Mouse (Mus musculus) left cerebral cortex, adult 9 months (tissue): Measurements from ENCODE around the gene Mrpl53.
A peak's percentile ranks its signal among the peaks of the same experiment; 100 is the strongest.

Source experiments
- DNase-seq, 2 experiments: peaks; one replicate each; pipeline ENCODE4 v3.0.0; 2022; ENCODE audit warnings: low spot score in 2 of 2

The Mrpl53 gene

DNA sequence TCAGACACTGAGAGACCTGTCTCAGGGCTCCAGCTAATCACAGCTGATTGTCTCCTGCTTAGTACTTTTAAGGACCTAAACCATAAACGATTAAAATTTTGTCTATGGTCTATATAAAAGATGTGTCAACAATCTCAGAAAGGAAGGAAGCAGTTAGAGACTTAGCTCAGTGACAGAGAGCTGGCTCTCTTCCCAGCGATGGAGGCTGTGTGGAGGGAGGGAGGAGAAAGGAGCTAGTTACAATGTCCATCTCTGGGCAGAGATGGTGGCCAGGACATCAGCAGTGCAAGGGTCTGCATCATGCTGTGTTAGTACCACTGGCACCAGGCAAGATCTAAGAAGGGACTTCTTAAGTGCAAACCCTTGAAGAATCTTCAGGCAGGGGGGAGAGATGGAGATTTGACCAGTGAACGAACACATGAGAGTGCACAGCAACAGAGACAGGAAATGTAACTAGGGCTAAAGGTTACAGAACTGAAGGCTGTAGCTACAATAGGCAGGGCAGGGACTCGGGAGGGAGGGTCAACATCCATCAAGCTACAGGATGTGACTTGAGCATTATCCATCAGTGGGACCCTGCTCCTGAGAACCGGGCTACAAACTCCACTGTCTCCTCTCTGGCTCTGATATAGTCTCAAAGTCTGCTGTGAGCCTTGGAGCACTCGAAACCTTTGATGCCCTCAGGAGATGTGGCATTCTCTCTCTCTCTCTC lies 16.3 kb upstream of the Mrpl53 start:
- DNase-seq, result no peak

GRCm38 (mm10) chr6:83095968-83096367 lies 12.9 kb upstream of the Mrpl53 start:
- no peak for DNase-seq

- DNase-seq, result no peak
Observed at GRCm38 (mm10) chr6:83098411-83098810, 10.4 kb upstream of the Mrpl53 start.

GRCm38 (mm10) chr6:83101316-83101687 lies 7.5 kb upstream of the Mrpl53 start, which contains the start of the genes Ccdc142 and Gm42688:
Ccdc142 (plus strand) TSS chr6:83101601.
Gm42688 (plus strand) TSS chr6:83101617.
- DNase-seq, result peak; percentile 81 to 93

- peak in 1 of 2 experiments; percentile 43 for DNase-seq
Observed at GRCm38 (mm10) chr6:83101688-83102556, 6.9 kb upstream of the Mrpl53 start.

GRCm38 (mm10) chr6:83103130-83103650 lies 5.7 kb upstream of the Mrpl53 start:
- DNase-seq, result no peak

- DNase-seq, result peak in 1 of 2 experiments; percentile 34
Observed at GRCm38 (mm10) chr6:83104158-83104557, 4.7 kb upstream of the Mrpl53 start.

DNA sequence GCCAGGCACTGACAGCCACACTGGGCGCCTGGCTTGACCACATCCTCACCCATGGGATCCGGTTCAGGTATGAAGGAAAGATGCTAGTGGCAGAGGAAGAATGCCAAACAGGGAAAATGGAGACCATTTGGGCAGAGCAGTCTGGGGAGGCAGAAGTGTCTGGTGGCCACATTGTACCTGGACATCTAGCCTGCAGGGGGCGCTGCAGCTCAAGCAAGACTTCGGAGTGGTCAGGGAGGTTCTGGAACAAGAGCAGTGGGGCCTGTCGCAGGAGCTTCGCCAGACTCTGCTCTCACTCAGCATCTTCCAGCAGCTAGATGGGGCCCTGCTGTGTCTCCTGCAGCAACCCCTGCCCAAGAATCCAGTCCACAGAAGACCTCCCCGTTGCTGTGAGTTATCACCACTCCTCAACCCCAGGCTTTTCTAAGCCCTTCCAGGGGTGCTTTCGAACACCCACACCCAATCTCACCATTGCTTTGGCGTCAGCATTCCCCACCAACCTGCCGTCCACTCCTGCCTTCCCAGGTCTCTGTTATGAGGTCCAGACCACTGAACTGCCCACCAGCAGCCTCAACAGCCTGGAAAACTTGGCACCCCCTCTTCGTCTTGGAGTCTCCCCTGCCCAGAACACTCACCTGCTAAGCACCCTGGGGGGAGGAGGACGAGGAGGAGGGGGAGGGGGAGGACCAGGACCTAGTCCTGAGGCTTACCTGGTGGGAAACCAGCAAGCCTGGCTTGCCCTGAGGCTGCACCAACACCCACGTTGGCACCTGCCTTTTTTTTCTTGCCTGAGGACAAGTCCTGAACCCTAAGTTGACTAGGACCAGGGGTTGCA lies 1.1 kb upstream of the Mrpl53 start:
- DNase-seq, result peak in 1 of 2 experiments; percentile 73

- no peak for DNase-seq
Observed at GRCm38 (mm10) chr6:83111510-83112136, 2.8 kb downstream of the Mrpl53 start.

DNA sequence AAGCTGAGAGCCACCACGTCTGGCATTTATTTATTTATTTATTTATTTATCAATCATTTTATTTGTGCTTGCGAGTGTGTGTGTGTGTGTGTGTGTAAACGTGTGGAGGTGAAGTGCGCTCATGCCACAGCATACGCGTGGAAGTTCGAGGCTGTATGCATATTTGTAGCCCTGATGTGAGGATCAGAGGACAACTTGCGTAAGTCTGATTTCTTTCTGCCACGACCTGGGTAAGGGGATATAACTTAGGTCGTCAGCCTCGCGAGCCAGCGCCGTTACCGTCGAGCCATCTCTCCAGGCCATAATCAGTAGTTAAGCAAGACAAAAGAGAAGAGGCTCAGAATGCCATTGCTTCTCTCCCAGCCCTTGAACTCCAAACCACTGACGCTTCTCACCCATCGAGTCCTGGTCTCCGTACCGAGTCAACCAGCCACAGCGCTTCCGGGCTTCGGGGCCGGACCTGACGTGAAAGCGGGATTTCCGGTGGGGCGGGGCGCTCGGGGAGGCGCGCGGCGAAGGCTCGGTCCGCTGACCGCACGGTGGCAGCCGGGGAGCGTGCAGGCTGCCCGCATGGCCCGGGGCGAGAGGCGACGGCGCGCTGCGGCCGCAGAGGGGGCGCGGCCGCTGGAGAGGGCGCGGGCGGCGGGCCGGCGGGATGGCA lies 6.3 kb downstream of the Mrpl53 start, which contains the start of gene Mogs:
TSS of gene Mogs (plus strand) at position 486 of the 661 bp plus-strand sequence.
- DNase-seq, result peak in 1 of 2 experiments; percentile 90

GRCm38 (mm10) chr6:83115682-83116372 lies 7.0 kb downstream of the Mrpl53 start:
- DNase-seq, result no peak

- no peak for DNase-seq
Observed at GRCm38 (mm10) chr6:83116373-83117164, 7.7 kb downstream of the Mrpl53 start.

- DNase-seq, result no peak
Observed at GRCm38 (mm10) chr6:83117165-83117438, 8.3 kb downstream of the Mrpl53 start.

- DNase-seq, result no peak
Observed at GRCm38 (mm10) chr6:83117616-83118015, 8.8 kb downstream of the Mrpl53 start.

- DNase-seq, result no peak
Observed at GRCm38 (mm10) chr6:83118369-83118768, 9.5 kb downstream of the Mrpl53 start.

- DNase-seq, result no peak
Observed at GRCm38 (mm10) chr6:83118825-83119733, 10.2 kb downstream of the Mrpl53 start.

DNA sequence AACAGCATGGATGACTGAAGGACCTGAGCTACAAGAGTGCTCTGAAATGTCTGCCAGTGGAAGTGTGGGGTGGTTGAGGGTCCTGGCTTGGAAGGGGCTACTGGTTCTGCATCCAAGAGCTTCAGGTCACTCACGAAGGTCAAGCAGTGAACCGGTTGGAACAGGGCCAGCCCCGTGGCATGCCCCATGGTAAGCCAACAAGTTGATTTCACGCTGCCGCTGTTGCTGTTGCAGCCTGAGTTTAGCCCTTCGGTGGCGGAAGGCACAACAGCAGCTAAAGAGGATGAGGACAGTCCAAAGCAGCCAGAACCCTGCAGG lies 10.9 kb downstream of the Mrpl53 start:
- no peak for DNase-seq
